Mouse (Mus musculus) neural tube, embryonic 14.5 days (tissue): ENCODE measurements around the gene Tmem9. TPM values are rescaled to one million over a fixed set of nuclear protein-coding genes. Genes with fewer than 3 reads are reported as not detected.

Source experiments
- ATAC-seq: fragments of 200-750 bp; cut with Nextera tagmentation; 2 replicates; pipeline ENCODE4 v1.8.0; 2017; ENCODE audit warnings: low read depth, mild to moderate bottlenecking, moderate TSS enrichment, moderate library complexity
- H3K27ac ChIP-seq: fragments of 300-500 bp; sonication (generic); 2 replicates; pipeline ENCODE4 v1.5.1; 2014; ENCODE audit warnings: low read depth, mild to moderate bottlenecking, control low read depth, low read length, moderate library complexity, mixed read lengths
- H3K27me3 ChIP-seq: fragments of 300-500 bp; sonication (generic); 2 replicates; pipeline ENCODE4 v1.6.1; 2014; ENCODE audit warnings: low read length; ENCODE audit not compliant: control insufficient read depth, insufficient read depth
- H3K36me3 ChIP-seq: fragments of 300-500 bp; sonication (generic); 2 replicates; pipeline ENCODE4 v1.6.1; 2014; ENCODE audit warnings: low read length, mixed read lengths; ENCODE audit not compliant: control insufficient read depth, insufficient read depth
- H3K4me1 ChIP-seq: fragments of 300-500 bp; sonication (generic); 2 replicates; pipeline ENCODE4 v1.6.1; 2014; ENCODE audit warnings: low read length; ENCODE audit not compliant: control insufficient read depth, insufficient read depth
- H3K4me2 ChIP-seq: fragments of 300-500 bp; sonication (generic); 2 replicates; pipeline ENCODE4 v1.6.1; 2014; ENCODE audit warnings: mild to moderate bottlenecking, low read depth, low read length, control low read depth
- H3K4me3 ChIP-seq: fragments of 300-500 bp; sonication (generic); 2 replicates; pipeline ENCODE4 v1.5.1; 2014; ENCODE audit warnings: low read depth, low read length, control low read depth, mixed read lengths
- H3K9ac ChIP-seq: fragments of 300-500 bp; sonication (generic); replicated peaks from 2 replicates; pipeline ENCODE4 v1.6.1; 2014; ENCODE audit warnings: low read depth, mild to moderate bottlenecking, control low read depth, low read length, mixed read lengths
- H3K9me3 ChIP-seq: fragments of 300-500 bp; sonication (generic); 2 replicates; pipeline ENCODE4 v1.6.1; 2016; ENCODE audit warnings: low read length; ENCODE audit not compliant: control insufficient read depth
- WGBS: fragments of 180-500 bp; shearing (Covaris S2); extraction: QIAGEN DNeasy Blood & Tissue Kit; methylation state at CpG from one replicate; pipeline ENCODE4 v1.1.7; 2014; 5-methylcytosine and 5-hydroxymethylcytosine counted together
- polyA plus RNA-seq: library from polyadenylated mRNA; unstranded; fragments of >200 nt; fragmentation: Nextera tagmentation; extraction: Ambion mirVana; gene quantifications from 2 replicates; pipeline ENCODE4 v1.2.1, GENCODE M21; 2014

Tmem9 gene
- polyA plus RNA-seq, 1 experiment from 2014 or later, result 115 TPM

- 88% methylated on average over 2 of the region's 2 CpGs for WGBS
- Histone ChIP-seq H3K36me3 (peaks cover 10% of the 10 kb centered on the region; the same call in 1 of the 2 replicates), H3K4me1 (peaks cover 13% of the 10 kb centered on the region; the same call in 1 of the 2 replicates), H3K9ac (no peak overlapping the region), H3K27me3 (no peaks in the 10 kb centered on the region), H3K4me2 (no peak overlapping the region), H3K9me3 (no peaks in the 10 kb centered on the region), H3K27ac (no peak overlapping the region), H3K4me3 (no peak overlapping the region)
- peak; percentile 39; the same call in 1 of the 2 replicates for ATAC-seq
Observed at GRCm38 (mm10) chr1:136017307-136017706, 9.4 kb downstream of the Tmem9 start.

GRCm38 (mm10) chr1:136017907-136018313 lies 10.0 kb downstream of the Tmem9 start:
- peak overlapping the region; percentile 87 for H3K9ac ChIP-seq
- H3K36me3 ChIP-seq, result peaks cover 10% of the 10 kb centered on the region; the same call in 1 of the 2 replicates
- peaks cover 13% of the 10 kb centered on the region; the same call in 1 of the 2 replicates for H3K4me1 ChIP-seq
- H3K27ac ChIP-seq, result peak overlapping the region; percentile 76
- H3K4me3 ChIP-seq, result peak overlapping the region; percentile 76
- H3K4me2 ChIP-seq, result peak overlapping the region; percentile 73
- peak; percentile 100 for ATAC-seq
- under 1% methylated on average over 22 of the region's 22 CpGs for WGBS
- H3K27me3 ChIP-seq, result no peaks in the 10 kb centered on the region
- no peaks in the 10 kb centered on the region for H3K9me3 ChIP-seq

- 9% methylated on average over 24 of the region's 24 CpGs for WGBS
Observed at GRCm38 (mm10) chr1:136018390-136019189, 10.6 kb downstream of the Tmem9 start.

GRCm38 (mm10) chr1:136030201-136030600 lies 22.3 kb downstream of the Tmem9 start:
- no peaks in the 10 kb centered on the region for H3K4me1 ChIP-seq
- 65% methylated on average over 7 of the region's 7 CpGs for WGBS
- no peaks in the 10 kb centered on the region for H3K27me3 ChIP-seq
- no peaks in the 10 kb centered on the region for H3K9me3 ChIP-seq
- H3K36me3 ChIP-seq, result peaks cover 56% of the 10 kb centered on the region
- H3K27ac ChIP-seq, result no peak overlapping the region
- H3K4me2 ChIP-seq, result no peak overlapping the region
- H3K4me3 ChIP-seq, result no peak overlapping the region
- no peak overlapping the region for H3K9ac ChIP-seq
- no peak for ATAC-seq

More at GRCm38 (mm10) chr1:136018390-136019189, 10.6 kb downstream of the Tmem9 start:
- Histone ChIP-seq H3K27me3 (no peaks in the 10 kb centered on the region), H3K4me3 (peak overlapping the region; percentile 76), H3K4me1 (peaks cover 13% of the 10 kb centered on the region; the same call in 1 of the 2 replicates), H3K9ac (peak overlapping the region; percentile 87), H3K27ac (peak overlapping the region; percentile 76), H3K9me3 (no peaks in the 10 kb centered on the region), H3K36me3 (peaks cover 10% of the 10 kb centered on the region; the same call in 1 of the 2 replicates), H3K4me2 (peak overlapping the region; percentile 73)
- peak; percentile 40 for ATAC-seq

- ATAC-seq, result no peak
- no peak overlapping the region for H3K4me3 ChIP-seq
- 81% methylated on average over 8 of the region's 8 CpGs for WGBS
- no peaks in the 10 kb centered on the region for H3K9me3 ChIP-seq
- H3K9ac ChIP-seq, result no peak overlapping the region
- H3K36me3 ChIP-seq, result peaks cover 45% of the 10 kb centered on the region
- H3K4me2 ChIP-seq, result no peak overlapping the region
- no peak overlapping the region for H3K27ac ChIP-seq
- no peaks in the 10 kb centered on the region for H3K4me1 ChIP-seq
- no peaks in the 10 kb centered on the region for H3K27me3 ChIP-seq
Observed at GRCm38 (mm10) chr1:136031697-136032096, 23.7 kb downstream of the Tmem9 start.

- WGBS, result 83% methylated on average over 7 of the region's 7 CpGs
- Histone ChIP-seq H3K9me3 (no peaks in the 10 kb centered on the region), H3K27me3 (no peaks in the 10 kb centered on the region), H3K4me3 (no peak overlapping the region), H3K4me2 (no peak overlapping the region), H3K4me1 (no peaks in the 10 kb centered on the region), H3K36me3 (peaks cover 35% of the 10 kb centered on the region), H3K27ac (no peak overlapping the region), H3K9ac (no peak overlapping the region)
- ATAC-seq, result no peak
Observed at GRCm38 (mm10) chr1:136032961-136033360, 25.0 kb downstream of the Tmem9 start.

- no peak overlapping the region for H3K4me2 ChIP-seq
- H3K9me3 ChIP-seq, result no peaks in the 10 kb centered on the region
- peaks cover 16% of the 10 kb centered on the region for H3K36me3 ChIP-seq
- H3K4me1 ChIP-seq, result 0 out of 2 replicates have a peak, but pooled peaks cover 7% of the 10 kb centered on the region
- no peak overlapping the region for H3K9ac ChIP-seq
- H3K4me3 ChIP-seq, result no peak overlapping the region
- H3K27me3 ChIP-seq, result no peaks in the 10 kb centered on the region
- no peak for ATAC-seq
- H3K27ac ChIP-seq, result no peak overlapping the region
- 79% methylated on average over 5 of the region's 5 CpGs for WGBS
Observed at GRCm38 (mm10) chr1:136038746-136039538, 31.0 kb downstream of the Tmem9 start.

GRCm38 (mm10) chr1:136040452-136040851 lies 32.5 kb downstream of the Tmem9 start:
- ATAC-seq, result no peak
- H3K4me3 ChIP-seq, result no peak overlapping the region
- H3K9ac ChIP-seq, result no peak overlapping the region
- H3K4me2 ChIP-seq, result no peak overlapping the region
- H3K27ac ChIP-seq, result no peak overlapping the region
- H3K9me3 ChIP-seq, result no peaks in the 10 kb centered on the region
- no peaks in the 10 kb centered on the region for H3K27me3 ChIP-seq
- H3K4me1 ChIP-seq, result 0 out of 2 replicates have a peak, but pooled peaks cover 7% of the 10 kb centered on the region
- WGBS, result 25% methylated on average over 11 of the region's 11 CpGs
- peaks cover 1% of the 10 kb centered on the region; the same call in 1 of the 2 replicates for H3K36me3 ChIP-seq
